Mouse (Mus musculus): ENCODE measurements at regions not wholly inside any gene's neighbourhood (a gene's known extent, or its start where the extent isn't known, plus 50 kb on each side); places are given as distances from the start of the nearest gene placed in this dataset.

DNA sequence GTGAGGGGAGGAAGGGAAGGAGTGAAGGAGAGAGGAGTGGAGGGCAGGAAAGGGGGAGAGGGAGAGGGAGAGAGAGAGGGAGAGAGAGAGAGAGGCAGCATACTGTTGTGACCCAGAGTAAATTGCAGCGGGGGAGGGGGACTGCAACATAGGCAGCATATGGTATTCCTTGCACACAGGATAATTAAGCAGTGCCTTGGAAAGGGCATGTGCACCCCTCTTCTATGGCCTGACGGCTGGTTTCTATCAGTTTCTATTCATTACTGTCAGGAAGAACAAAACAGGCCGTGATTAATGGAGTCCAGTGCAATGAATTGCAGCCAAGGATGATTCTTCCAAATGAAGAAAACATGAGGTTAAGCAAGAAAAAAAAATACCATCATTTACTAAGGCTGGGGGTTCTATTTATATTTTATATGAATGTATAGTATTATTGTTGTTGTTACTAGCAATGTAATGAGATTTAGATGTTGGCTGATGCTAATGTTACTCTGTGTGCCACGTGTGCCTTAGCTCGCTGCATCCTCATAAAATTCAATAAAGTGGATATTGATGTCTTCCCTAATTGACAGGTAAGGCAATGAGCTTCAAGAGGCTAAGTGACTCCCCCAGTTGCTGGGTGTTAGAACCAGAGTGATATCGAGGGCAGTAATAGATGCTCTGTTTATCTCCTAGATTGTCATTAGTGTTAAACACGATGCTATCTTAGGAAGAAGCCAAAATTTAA, 181.3 kb downstream of the Gm19935 start:
- DNase-seq, result no peak

DNA sequence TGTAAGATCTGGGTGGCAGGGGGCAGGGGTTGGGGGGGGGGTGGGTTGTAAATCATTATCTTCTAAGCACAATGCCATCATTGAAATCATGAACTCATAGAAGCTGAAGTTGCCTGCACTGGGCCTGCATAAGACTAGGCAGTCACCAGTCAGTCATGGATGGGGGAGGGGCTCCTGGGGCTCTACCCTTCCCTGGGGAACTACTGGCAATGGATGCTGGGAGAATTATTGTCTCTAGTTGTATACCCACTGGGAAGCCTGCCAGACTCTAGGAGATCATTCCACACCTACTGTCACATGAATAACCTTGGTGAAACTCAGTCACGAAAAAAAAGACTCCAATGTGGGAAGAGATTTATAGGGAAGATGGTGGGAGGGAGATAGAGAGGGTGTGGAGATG, 186.4 kb downstream of the Gm19935 start:
- DNase-seq, result no peak

DNA sequence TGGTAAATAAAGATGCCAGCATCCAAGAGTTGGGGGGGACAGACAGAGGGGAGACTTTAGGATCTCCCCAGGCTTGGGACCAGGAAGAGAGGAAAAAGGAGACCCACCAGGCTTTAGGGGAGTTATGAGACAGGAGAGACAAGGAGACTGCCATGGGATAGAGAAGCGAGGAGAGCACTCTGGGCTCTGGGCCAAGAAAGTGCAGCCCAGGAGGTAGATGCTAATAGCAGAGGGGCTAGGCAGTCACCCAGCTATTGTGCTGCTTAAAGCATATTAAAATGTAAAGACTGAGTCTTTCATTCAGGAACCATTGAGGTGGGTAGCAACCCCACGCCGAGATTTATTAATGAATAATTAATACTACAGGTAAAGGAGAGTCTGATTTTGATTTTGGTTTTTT, 208.8 kb downstream of the Gm19935 start:
- DNase-seq, result no peak

DNA sequence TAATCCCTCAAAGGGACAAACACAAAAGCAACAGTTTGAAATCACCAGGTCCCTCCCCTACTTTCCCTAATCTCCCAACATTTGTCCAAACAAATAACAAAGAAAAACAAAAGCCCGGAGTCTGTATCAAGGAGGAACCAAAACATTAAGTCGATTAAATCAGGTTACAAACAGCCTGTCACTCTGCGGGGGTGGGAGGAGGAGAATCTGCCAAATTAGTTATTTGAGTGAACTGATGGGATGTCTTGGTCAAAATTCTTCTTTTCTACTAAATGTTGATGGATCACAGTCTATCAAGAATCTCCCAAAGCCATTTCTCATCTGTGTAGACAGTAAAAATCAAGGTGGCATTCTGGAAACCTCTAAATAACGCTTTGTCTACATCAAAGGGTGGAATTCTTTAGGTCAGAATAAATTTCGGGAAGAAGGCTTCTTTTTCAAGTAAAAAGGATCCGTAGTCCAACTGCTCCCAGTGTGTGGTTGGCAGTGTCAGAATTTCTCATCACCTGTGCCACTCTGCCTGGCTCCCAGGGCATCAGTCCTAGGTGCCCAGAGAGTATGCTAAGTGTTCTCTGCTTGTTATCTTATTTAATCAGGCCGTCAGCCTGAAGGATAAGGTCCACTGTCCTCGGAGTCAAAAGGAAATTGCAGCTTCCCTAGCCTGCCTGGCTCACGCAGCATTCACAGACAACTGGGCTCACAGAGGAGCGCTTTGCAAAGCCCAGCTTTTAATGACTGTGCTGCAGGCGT, 216.1 kb downstream of the Gm19935 start:
- DNase-seq, result no peak

DNA sequence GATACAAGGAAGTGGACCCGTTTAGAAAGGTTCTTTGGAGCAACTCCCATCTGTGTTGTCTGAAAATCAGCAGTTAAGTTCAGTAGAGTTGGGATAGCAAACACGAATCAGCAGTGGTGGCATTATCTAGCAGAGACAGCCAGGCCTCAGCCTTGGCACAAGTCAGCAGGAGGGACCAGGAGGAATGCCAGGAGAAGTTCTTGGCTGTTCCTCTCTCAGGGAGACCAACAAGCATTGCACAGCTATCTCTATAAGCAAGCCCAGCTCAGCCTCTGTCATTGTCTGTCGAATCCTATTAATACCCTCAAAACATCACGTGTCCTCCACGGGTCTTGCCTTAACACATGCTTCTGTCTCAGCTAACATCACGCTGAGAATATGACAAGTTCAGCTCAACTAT, 219.8 kb downstream of the Gm19935 start:
- DNase-seq, result no peak

DNA sequence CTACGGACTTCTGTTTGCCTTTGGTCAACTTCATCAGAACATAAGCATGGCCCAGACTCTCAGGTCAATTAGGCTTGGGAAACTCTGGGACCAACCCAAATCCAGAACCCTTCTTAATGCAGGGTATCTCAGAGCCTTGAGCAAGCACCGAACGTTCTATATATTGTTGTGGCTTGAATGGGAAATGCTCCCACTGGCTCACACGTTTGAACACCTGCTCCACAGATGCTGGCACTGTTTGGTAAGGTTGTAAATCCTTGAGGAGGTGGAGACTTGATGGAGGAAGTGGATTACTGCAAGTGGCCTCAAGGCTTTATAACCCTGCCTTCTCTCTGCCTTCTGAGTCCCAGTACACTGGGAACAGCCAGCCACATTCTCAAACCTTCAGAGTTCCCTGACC, 231.3 kb upstream of the Tox3 start:
- DNase-seq, result no peak

DNA sequence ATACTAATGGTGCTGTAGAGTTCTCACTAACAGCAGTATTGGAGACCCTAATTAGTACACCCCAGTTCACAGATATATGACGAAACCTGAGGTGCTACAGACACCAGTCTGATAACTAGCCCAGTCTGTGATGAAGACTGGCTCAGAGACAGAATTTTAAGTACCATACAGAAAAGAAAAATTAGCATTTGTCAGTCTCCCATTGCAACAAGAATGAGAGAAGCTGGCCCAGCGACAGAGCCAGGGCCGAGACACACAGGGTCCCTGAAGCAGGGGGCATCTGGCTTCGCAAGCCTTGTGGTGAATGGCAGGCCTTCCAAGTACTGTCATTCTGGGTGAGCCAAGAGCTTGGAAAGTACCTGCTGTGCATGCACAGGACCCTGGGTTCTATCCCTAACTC, 228.8 kb upstream of the Tox3 start:
- no peak for DNase-seq

DNA sequence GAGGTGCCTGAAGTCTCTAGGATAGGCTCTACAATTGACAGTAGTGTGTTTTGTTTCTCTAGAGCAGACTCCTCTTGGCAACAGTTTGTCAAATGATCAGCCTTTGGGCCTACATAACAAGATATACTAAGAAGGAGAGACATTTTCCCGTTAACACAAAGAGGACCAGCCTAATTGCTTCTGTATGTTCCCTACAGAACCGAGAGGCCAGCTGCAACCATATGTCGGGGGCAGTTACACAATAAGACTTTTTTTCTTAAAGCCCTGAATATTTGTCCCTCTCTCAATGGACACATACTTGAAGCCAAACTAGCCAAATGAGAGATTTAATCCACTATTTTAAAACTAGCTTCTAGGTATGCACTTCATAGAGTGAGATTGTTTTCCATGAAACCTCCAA, 226.5 kb upstream of the Tox3 start:
- DNase-seq, result no peak

DNA sequence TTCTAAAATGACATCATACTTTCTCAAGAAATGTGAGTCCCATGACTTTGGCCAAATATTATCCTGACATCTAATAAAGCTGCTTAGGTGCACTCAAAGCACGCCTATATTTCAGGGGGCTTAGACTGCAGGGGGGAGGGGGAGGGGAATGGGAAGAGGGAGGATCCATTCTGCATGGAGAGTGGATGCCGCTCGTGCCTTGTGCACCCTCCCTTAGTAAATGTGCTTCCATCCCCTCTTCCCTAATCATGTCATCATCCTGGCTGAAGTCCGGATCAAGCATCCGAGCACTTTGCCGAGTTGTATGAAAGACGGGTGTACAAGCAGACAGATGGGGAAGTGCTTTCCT, 207.9 kb upstream of the Tox3 start:
- no peak for DNase-seq

DNA sequence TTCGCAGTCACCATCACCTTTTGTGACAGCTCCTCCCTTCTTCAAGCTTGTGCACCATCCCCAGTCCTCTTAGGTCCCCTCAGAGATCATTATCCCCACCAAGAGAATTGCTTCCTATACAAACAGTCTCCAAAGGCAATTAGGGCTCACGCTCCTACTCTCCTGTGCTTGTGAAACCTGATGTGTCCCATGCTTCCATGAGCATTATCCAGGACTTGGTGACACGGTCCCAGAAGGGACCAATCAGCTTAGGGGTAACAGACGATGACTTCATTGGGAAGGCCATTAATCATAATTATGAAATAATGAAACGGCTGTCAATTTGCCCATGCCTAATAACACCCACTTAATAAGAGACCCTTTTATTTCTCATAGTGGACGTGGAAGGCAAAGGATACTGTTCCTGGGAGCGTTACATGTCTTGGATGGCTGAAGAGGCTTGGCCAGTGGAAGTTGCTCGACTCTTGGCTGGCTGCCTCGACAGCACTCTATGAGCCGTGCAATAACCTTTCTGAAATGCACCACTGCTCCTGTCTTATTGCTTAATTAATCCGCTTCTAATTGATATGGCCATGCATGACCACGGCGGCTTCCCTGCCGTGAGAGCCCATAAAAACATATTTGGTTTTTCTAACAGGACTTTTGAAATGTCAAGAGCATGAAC, 207.4 kb upstream of the Tox3 start:
- no peak for DNase-seq

DNA sequence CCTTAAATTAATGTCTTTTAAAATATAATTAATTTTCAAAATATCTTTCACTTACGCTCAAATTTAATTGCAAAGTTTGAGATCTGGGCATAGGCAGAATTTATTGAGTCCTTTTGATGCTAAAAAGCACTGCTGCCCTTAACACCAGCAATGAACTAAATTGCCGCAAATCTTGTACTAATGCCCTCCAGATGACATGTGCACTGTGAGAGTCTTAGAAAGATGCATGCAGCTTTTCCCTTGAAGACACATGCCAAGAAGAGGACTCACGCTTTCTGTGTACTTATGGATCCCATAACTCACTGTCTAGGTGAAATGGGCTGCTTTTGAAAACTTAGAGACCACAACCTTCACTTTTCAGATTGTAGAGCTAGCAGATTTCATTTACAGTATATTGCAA, 199.1 kb upstream of the Tox3 start:
- DNase-seq, result no peak

DNA sequence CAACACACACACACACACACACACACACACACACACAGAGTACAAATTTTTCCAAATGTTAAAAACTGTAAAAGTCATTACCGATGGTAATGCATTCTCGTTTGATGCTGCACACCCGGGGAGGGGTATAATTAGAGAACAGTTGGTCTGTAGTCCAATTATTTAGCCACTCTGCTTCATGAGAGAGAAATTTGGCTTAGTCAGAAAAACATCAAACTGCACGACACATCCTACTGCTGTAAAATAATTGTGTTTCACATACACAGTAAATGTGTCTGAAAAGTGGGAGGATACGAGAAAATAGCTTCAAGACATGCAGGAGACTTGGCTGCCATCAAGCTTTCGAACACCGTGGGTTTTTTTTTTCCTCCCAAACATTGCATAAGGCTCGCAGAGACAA, 194.5 kb upstream of the Tox3 start:
- DNase-seq, result no peak

DNA sequence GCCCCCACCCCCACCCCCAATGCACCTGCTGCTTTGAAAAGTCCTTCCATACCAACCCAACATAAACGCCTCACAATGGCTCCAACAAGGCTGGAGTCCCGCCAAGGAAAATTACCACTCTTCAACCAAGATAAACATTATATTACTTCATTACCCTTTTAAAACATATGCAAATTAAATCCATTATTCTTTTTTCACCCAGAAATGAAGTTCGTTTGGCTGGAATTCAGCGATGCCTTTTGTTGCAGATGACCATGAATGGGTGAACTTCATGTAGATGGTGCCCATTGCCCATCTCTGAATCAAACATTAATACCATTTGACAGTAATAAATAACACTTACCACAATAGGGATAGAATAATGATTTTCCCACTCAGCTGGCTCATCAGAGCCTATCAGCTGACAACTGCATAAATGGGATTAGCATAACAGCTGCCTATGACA, 188.1 kb upstream of the Tox3 start:
- DNase-seq, result no peak

DNA sequence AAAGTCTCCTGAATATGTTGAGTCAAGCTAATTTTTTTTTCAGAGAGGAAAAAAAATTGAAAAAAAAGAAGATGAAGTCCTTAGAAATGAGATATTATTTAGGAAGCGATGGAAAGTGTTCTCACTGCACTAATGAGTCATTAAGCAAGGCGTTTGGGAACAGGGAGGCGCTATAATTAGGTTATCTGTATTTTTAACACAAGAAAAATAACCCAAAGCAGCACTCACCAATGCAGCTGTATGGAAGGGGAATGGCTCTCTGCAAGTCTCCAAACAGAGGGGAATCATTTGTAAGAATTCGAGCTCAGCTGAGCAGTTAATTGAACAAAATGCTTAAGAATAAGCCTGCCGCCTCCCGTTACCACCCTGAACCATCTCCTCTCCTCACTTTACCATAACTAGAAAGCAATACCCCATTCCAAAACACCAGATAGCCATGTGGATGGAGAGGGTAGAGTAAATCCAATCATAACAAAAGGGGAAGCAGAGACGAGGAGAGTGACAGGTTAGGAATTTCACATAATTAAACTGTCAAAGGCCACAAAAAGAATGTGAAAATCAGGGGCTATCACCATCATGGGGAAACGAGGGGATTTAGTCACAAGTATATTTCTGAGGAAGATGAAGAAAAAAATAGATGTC, 187.5 kb upstream of the Tox3 start:
- no peak for DNase-seq

DNA sequence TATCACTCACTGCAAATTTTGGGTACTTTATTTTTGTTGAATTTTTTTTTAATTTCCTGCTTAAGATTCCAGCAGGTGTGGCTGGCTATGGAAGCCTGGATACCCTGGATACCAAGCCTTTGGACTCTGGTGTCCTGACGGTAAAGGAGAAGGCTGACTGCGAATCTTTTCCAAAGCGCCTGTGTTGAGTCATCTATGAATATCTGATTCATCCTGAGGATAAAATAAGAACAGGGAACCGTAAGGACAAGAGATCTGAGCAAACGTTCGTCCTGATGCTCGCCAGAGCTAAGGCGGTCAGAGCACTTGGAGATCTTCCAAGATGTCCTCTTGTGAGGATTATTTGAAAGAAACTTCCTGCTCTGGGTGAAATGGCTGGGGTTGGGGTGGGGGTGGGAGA, 173.2 kb upstream of the Tox3 start:
- DNase-seq, result no peak

DNA sequence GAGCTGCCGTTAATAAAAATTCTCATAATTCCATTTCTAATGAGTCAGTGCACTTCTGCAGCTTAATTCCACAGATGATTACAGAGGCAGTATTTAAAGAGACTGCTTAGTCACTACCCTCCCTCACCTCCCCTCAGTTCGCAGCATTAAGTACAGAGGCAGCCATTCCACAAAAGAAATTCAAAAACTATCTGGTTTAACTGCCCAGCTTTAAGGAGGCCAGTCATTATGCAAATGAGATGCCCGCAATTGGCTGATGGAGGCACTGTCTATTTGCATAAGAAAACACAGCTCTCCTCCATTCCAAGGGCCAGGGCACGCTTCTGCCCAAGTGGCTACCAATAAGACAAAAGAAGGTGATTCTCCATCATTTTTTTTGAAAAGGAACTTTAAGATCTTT, 172.0 kb upstream of the Tox3 start:
- DNase-seq, result no peak

DNA sequence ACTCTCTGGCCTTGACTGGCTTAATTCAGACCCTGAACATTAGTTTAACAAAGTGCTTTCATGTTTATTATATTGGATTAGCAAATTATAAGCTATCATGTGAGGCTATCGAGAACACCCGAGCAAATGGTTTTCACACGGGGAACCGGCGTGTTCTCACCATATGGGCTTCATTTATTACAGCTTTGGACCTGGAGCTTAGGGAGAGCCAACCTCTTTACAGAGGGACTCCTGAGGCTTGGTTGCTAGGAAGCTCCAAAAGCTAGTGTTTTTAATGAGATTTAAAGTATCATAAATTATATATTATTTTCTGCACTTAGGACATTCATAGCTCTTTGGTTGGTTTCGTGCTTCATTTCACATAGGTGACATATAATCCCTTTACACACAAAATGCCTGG, 171.4 kb upstream of the Tox3 start:
- no peak for DNase-seq

DNA sequence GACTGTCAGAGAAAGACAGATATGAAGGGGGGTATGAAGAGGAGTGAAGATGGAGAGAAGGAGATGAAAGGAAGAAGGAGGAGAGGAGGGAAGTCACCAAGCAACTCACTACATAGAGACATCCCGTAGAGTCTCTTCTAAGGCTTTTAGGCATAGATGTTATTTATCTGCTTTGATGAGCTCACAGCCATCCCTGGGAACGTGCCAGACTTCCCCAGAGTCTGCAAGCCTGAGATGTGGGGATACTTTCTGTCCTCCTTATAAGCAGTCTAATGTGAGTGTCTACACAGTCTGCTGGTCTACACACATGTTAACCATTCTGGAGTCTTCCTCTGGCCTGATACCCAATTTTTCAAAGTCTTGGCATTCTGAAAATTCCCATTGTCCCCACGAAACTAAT, 166.0 kb upstream of the Tox3 start:
- DNase-seq, result no peak

DNA sequence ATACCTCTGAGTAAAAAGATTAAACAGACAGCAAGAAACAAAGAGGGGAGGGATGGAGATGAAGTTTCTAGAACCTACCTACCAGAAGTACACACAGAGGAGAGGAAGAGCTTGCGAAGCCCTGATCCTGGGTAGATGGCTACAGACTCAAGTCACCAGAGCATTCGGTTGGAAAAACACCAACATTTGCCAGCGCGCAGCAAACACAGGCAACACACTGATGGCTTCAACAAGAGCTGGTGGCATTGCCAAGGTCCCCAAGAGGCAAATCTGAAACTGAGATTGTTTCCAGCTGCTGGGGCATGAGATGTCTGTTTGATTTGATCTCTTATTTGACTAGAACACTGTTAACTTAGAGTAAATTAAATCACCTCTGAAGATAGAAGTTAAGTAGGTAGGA, 165.5 kb upstream of the Tox3 start:
- DNase-seq, result no peak

DNA sequence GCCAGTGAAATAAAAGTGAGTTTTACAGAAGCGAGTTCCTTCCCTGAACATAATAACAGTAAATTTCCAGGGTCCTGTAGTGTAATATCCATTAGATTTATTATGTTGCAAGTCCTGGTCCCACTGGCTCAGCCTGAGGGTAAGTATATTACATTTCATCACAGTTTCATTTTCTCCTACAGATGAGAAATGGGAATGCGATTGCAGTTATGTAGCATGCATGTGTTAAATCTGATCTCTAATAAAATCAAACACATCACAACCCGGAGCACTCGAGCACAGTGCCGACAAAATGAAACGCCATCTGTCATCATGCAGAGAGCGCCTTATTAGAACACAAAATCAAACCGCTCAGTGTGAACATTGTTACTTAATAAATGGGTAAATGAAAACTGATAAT, 165.0 kb upstream of the Tox3 start:
- DNase-seq, result no peak

DNA sequence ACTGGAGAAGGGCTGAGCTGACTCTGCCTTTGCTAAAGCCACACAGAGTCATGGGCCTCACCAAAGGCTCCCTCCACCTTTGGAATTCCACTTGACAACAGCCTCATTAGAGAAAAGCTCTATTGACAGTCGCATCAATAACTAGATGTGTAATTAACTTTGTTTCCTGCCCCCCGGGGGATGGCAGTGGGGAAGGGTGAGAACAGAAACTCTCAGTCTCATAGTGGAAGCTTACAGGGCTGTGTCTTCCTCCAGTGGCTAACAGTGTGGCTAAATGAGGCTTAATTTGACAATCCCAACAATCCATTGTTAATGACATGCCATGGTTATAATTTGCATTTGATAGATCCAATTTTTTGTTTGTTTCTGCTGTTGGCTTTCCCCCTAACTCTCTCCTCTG, 164.5 kb upstream of the Tox3 start:
- no peak for DNase-seq

DNA sequence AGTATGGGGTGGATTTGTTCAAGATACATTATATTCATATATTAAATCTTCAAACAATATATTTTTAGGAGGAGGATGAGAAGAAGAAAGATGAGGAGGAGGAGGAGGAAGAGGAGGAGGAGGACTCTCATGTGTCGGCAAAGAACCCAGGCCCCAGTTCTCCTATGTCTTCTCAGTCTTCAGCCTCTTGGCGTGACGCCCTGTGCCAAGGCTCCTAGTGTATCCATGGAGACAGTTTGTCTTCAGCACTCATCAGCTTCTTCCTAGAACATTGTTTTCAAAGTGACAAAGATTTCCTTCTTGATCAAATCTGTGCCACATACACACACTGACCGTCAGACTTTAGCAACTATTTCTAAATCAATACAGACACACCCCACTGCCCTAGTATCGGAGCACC, 156.4 kb upstream of the Tox3 start:
- DNase-seq, result peak; percentile 64

DNA sequence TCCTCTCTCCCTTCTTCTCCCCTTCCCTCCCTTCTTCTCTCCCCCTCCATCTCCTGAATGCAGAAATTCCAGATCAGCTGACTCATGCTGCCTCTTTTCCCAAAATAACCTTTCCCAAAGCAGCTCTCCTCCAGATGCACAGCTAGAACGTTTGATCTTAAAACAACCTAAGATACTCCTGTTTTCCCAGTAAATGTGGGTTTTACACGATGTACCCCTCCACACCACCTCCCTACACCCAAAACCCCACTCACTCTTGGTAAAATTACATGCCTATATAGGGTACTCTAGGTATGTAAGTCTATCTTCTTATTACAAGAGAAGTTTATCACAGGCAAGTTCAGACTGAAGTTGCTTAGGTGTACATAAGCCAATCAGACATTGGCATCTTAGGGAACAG, 155.2 kb upstream of the Tox3 start:
- DNase-seq, result no peak

DNA sequence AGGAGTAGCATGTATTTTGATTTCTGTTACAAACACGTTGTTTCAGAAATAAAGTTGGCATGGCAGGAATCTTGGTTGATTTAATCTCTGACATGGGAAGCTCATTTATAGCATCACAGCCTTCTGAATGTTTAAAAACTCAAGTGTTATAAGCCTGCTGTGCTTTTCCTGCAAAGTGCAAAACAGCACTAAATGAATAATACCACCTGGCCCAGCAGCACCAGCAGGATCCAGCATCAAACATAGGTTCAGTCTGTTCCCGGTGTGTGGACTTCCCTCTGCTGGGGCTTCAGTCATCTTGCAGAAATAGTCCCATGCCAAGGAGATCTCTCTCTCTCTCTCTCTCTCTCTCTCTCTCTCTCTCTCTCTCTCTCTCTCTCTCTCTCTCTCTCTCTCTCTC, 154.7 kb upstream of the Tox3 start:
- no peak for DNase-seq

Data from right cerebral cortex, postnatal 14 days (tissue).